Mouse (Mus musculus) G1E (cell line): ENCODE results near the gene Cntrob.

Experiments used
- CTCF ChIP-seq: IDR thresholded peaks from 2 replicates; pipeline ENCODE4 v1.5.1; 2012; ENCODE audit warnings: low read depth, low read length, inconsistent platforms, mixed read lengths
- GATA1 ChIP-seq: IDR thresholded peaks from 2 replicates; pipeline ENCODE4 v1.6.1; 2012; ENCODE audit warnings: borderline replicate concordance, low read length, inconsistent platforms, mixed read lengths
- GATA2 ChIP-seq: IDR thresholded peaks from 2 replicates; pipeline ENCODE4 v1.6.1; 2012; ENCODE audit warnings: low read depth, low read length, inconsistent platforms, borderline replicate concordance
- POLR2AphosphoS5 ChIP-seq: IDR thresholded peaks from 2 replicates; pipeline ENCODE4 v1.6.1; 2012; ENCODE audit warnings: low read depth, low read length, inconsistent platforms; ENCODE audit not compliant: insufficient replicate concordance
- TAL1 ChIP-seq: conservative IDR thresholded peaks from 2 replicates; pipeline ENCODE4 v1.6.1; 2012; ENCODE audit warnings: low read depth, low read length, inconsistent platforms, mixed read lengths

DNA sequence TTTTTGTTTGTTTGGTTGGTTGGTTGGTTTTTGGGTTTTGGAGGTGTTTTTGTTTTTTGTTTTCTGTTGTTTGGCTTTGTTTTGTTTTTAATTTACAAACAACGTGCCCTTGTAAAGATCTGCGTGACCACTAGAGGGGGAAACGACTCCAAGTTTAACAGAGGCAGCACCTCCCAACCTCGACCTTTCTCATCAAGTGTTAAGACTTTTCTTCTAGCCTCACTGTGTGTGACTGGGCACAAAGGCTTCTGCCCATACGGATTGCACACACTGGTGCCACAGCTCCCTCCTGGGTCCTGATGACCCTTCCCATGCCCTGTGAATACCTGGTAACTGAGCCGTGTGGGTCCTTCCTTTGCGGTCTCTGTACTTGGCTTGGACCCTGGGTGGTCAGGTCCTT is 56.2 kb downstream of the Cntrob start:
- TF ChIP-seq CTCF: peak; percentile 23; the same call in 1 of the 2 replicates
- TF ChIP-seq TAL1: no peak
- no peak for TF ChIP-seq POLR2AphosphoS5
- no peak for TF ChIP-seq GATA1
- TF ChIP-seq GATA2: no peak
